Mouse (Mus musculus): ENCODE results near the gene Sardh. TPM values are rescaled to one million over a fixed set of nuclear protein-coding genes. Genes with fewer than 3 reads are reported as not detected.

Gene Sardh
- total RNA-seq, 2 experiments from 2014 or later = 7.8 to 9.2 TPM

DNA sequence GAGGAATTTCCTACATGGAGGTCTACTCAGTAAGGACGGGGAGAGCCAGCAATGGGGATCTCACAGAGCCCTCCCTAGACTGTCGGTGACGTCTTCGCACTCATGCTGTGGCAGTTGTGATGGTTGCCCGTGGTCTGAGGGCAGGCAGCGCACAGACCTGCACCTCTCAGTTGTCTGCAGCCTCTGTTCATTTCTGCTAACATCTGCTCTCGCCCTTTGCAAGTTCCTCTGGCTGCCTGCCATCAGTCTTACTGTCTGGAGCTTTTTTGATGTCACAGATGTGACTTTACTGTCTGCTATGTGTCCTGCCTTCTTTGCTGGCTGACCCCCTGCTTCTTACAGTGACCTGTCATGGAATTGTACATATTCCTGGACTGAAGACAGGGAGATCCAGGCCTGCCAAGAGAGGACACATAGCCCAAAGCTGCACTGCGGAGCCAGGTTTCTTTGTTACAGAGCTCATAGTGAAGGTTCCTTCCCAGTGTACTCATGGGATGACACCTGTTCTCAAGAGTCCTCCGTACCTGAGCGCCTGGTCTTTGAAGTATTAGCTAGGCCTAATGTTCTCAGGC lies 72.4 kb downstream of the Sardh start:
- DNase-seq = peak; percentile 41 to 60

DNA sequence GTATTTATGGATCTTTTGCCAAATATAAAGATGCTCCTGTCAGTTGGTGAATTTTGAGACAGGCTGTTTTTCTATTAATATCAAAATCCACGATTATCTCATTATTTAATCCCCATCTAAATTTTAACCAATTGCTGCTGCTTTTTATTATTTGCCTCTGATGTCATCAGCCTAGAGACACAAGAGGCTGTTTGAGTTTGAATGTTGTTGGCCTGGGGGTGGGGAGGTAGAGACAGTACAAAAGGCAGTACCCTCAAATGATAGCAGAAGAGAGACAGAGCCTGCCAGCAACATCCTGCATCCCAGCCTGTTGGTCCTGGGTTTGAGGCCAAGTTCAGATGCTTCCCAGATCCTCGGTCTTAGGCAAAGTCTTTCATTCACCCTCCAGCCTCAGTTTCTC lies 73.9 kb downstream of the Sardh start:
- DNase-seq = no peak

DNA sequence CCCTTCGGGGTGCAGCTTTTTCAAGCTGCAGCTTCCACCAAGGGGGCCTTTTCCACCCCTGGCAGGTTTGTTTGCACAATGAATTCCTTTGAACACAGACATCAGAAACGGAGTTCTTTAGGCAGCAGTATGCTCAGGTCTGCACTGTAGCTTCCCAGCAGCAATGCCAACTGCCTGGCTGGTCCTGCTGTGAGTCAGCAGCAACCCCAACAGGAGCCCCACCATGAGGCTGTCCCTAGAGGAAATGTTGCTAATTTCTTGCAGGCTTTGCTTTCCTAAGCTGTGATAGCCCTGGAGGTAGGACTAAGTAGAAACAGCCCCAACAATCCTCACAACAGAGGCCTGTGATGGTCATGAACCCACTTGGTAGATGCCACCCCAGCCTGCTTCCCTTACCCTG lies 81.1 kb downstream of the Sardh start:
- no peak for DNase-seq

GRCm38 (mm10) chr2:27166074-27166473 lies 82.1 kb downstream of the Sardh start:
- DNase-seq = no peak

DNA sequence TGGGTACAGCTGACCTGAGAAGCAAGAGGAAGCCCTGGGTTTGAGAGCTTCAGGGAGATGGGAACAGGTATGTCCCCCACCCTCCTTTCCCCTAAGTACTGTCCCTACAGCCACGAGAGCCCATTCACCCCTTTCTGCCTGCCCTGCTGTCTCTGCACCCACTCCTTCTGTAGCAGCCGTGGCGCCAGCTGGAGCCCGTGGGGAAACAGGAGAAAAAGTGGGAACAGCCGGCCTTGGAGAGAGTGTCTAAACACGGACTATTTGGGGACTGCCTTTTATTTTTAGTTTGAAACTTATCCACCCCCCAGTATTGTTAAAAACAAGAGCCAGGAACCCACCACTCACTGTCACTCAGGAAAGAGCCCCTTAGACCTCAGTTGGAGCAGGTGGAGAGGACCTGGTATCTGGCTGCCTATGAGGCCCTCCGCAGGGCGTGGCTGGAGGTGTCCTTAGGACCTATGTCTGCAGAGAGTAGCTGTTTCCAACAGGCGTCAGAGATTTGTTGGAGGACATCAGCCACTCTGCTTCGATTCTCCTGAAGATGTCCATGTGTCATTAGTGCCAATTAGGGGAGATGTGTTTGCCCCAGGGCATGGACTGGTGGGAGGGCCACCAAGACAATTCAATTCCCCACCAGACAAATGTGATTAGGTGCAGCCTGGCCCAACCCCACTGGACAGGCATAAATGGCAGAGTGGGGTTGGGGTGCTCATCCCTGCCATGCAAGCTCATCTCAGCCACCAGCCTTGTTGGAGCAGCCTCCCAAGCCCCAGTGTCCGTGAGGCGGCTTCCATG lies 83.1 kb downstream of the Sardh start, which contains the start of gene Dbh:
Gene Dbh, plus strand, starts transcription at position 438 of the 795 bp plus-strand sequence.
- peak; percentile 19 to 31 for DNase-seq

DNA sequence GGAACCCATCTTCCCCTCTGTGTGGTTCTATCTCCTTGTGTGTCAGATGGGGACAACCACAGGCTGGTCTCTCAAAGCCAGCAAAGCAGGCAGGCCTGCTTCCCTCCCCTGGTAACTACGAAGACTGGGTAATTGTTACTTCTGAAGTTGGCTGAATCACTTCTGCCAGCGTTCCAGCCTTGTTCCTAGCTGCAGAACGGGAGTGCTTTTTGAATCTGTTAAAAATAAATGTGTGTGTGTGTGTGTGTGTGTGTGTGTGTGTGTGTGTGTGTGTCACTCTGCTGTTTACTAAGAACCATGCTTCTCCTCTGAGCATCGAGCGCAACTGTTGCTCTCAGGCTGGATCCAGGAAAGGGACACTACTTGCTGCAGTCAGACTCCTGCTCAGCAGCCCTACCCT lies 84.3 kb downstream of the Sardh start:
- no peak for DNase-seq

- DNase-seq = no peak
Measured at GRCm38 (mm10) chr2:27162656-27163055, 85.5 kb downstream of the Sardh start.

- peak; percentile 18 to 41 for DNase-seq
Measured at GRCm38 (mm10) chr2:27161526-27161925, 86.6 kb downstream of the Sardh start.

GRCm38 (mm10) chr2:27156596-27156995 lies 91.5 kb downstream of the Sardh start:
- DNase-seq = peak in 1 of 2 experiments; percentile 12

DNA sequence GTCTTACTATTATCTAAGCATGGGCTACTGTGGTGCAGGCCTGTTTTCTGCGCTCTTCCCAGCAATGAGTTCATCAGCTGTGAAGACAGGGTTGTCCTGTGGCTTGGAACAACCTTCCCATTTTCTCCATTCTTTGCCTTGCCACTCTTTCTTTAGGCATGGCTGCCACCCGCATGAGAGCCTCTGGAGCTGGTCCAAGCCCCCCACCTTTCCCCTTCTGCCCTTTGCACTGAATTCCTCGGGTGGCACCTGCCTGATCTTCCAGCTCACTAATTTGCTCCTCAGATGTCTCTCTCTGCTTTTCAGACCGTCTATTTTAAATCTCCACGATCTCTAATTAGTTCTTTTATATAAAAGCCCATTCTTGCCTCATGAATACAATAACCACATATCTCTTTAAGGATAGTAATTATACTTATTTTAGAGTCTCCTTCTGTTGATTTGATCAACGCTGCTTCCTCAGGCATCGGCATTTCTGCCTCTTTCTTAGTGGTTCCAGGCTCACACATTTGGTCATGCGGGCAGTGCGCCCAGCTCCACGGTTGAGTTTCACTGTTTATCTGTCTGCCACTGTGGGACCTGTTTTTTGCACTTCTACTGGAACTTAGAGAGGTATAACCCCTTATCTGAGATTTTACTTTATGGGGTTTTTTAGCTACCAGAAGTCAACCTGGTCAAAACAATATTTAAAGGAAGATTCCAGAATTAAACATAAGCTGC lies 93.5 kb downstream of the Sardh start:
- DNase-seq = no peak

GRCm38 (mm10) chr2:27149457-27149856 lies 98.7 kb downstream of the Sardh start:
- DNase-seq = no peak

- DNase-seq = no peak
Measured at GRCm38 (mm10) chr2:27146840-27147239, 101.3 kb downstream of the Sardh start.

DNA sequence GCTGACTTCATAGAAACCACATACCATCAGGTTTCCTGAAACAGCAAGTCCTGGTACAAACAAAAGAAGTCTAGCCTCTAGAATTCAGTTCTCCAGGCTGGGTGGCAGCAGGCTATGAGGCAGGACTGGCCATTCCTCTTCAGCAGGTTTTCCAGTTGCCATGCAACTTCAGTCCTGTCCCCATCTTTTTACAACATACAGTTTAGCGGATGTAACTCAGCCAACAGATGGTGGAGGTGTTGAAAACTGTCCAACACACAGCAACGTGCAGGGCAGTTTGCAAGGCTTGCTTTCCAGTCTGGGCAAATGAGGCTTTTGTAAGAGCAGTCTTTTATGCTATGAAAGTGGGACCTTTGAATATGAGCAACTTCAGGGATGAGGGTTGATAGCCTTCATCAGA lies 103.2 kb downstream of the Sardh start:
- DNase-seq = no peak

GRCm38 (mm10) chr2:27141950-27142693 lies 106.0 kb downstream of the Sardh start, which contains the start of gene Fam163b:
Gene Fam163b (minus strand): TSS chr2:27142491.
- peak; percentile 37 to 65 for DNase-seq

Other genes with a start within 250 kb of the Sardh start
- gene Cacfd1, start 238.4 kb downstream of the Sardh start, total RNA-seq (2021) = 10 to 100 TPM; 50.9 to 58.8 TPM
- under 1 TPM; 0.36 to 0.69 TPM for gene Slc2a6, start 220.3 kb downstream of the Sardh start, total RNA-seq (2021)
- not detected for gene Mymk, start 176.2 kb downstream of the Sardh start, total RNA-seq (2021)
- gene Adamtsl2, start 169.0 kb downstream of the Sardh start, total RNA-seq (2021) = 10 to 100 TPM; 15.7 to 31.7 TPM
- 1 to 10 TPM; 1.1 to 1.7 TPM for gene Fam163b, start 105.8 kb downstream of the Sardh start, total RNA-seq (2021)
- 100 to 1,000 TPM; 276 to 331 TPM for gene Dbh, start 83.1 kb downstream of the Sardh start, total RNA-seq (2021)
- 10 to 100 TPM; 23.1 to 31.9 TPM for gene Vav2, start 178.7 kb upstream of the Sardh start, total RNA-seq (2021)
- gene Brd3os, start 194.0 kb upstream of the Sardh start, total RNA-seq (2021) = 10 to 100 TPM in 1 of 2 experiments, 1 to 10 TPM in 1; 9.2 to 11.4 TPM